Mouse (Mus musculus) small intestine, adult 2 months (tissue): ENCODE measurements around the gene H2afv. TPM values are rescaled to one million over a fixed set of nuclear protein-coding genes. Genes with fewer than 3 reads are reported as not detected.

ENCODE experiments used
- H3K27ac ChIP-seq: fragments of 200-500 bp; 2 replicates; pipeline ENCODE4 v1.5.1; 2012; ENCODE audit warnings: low read depth, low read length, control low read depth, inconsistent platforms; ENCODE audit not compliant: insufficient read depth
- H3K27me3 ChIP-seq: fragments of 200-500 bp; 2 replicates; pipeline ENCODE4 v1.6.1; 2012; ENCODE audit warnings: mild to moderate bottlenecking, moderate library complexity, low read length, inconsistent platforms; ENCODE audit not compliant: control insufficient read depth, insufficient read depth
- H3K36me3 ChIP-seq: fragments of 200-500 bp; 2 replicates; pipeline ENCODE4 v1.6.1; 2012; ENCODE audit warnings: mild to moderate bottlenecking, low read length, control low read depth, inconsistent platforms; ENCODE audit not compliant: control insufficient read depth, insufficient read depth
- H3K4me1 ChIP-seq: fragments of 200-500 bp; 2 replicates; pipeline ENCODE4 v1.6.1; 2012; ENCODE audit warnings: low read length, inconsistent platforms, mixed read lengths; ENCODE audit not compliant: control insufficient read depth, insufficient read depth, insufficient read length
- H3K4me3 ChIP-seq: fragments of 200-500 bp; 2 replicates; pipeline ENCODE4 v1.5.1; 2012; ENCODE audit warnings: low read depth, mild to moderate bottlenecking, control low read depth, inconsistent platforms, low read length, moderate library complexity
- CTCF ChIP-seq: fragments of 200-500 bp; IDR thresholded peaks from 2 replicates; pipeline ENCODE4 v1.5.1; 2012; ENCODE audit warnings: low read depth, mild to moderate bottlenecking, control low read depth, inconsistent platforms, low read length, moderate library complexity, mixed read lengths; ENCODE audit not compliant: insufficient replicate concordance, insufficient read length; ENCODE audit errors: extremely low read depth
- POLR2A ChIP-seq: fragments of 200-500 bp; IDR thresholded peaks from 2 replicates; pipeline ENCODE4 v1.6.1; 2012; ENCODE audit warnings: low read depth, mild to moderate bottlenecking, control low read depth, inconsistent platforms, low read length, moderate library complexity
- WGBS: fragments of 180-500 bp; shearing (Covaris S2); methylation state at CpG from one replicate; pipeline ENCODE4 v1.1.7; 2018; 5-methylcytosine and 5-hydroxymethylcytosine counted together
- polyA plus RNA-seq: library from polyadenylated mRNA; depleted of rRNA; stranded (reverse); fragments of >200 nt; gene quantifications from 2 replicates; pipeline ENCODE4 v1.2.3, GENCODE M21; 2012

H2afv gene
- polyA plus RNA-seq, 1 experiment = 141 TPM

DNA sequence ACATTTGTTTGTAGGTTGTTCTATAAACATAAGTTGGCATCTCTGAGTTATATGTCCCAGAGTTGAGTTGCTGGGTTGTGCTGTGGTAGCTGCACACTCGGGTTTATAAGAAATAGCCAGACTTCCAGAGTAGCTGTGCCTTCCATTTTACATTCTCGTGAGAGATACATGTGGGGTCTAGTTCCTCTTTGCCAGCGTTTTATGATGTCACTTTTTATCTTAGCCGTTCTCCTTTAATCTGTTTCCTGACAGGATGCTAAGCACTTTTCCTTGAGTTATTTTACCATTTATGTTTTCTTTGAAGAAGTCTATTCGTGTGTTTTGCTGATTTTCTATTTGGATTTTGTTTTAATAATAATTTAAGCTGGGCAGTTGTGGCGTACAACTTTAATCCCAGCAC is 51.4 kb downstream of the H2afv start:
- peaks cover 16% of the 10 kb centered on the region for H3K4me1 ChIP-seq
- no peak overlapping the region for H3K27ac ChIP-seq

DNA sequence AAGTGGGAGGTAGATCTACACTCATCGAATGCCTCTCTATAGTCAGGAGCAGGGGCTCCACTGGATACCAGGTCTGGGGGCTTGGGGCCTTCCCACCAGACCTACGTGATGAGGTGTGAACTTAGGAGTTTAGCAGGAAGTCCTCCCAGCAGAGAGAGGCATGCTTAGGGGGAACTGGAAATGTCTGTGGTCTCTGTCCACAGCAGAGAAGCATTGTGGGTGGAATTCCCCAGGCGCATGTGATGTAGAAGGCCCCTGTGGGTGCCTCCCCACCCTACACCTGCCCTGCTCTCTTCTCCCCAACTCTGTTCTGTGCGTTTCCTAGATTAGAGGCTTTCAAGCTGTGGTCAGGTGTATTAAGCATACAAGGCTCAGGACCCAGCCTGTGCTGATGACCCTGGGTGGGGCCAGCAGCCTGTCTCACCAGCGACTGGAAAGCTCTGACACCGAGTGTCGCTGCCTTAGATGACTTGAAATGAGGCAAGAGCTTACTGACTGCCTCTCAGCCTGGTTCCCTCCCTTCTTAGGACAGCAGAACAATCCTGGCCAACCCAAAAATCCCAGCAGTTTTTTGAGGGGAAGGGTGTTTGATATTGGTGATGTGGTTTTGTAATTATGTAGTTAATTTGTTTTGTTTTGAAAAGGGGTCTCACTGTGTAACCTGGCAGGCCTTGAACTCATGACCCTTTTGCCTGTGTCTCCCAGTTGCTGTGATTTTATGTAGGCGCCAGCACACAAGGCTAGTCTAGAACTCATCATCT is 52.5 kb downstream of the H2afv start:
- Histone ChIP-seq H3K36me3 (peaks cover 26% of the 10 kb centered on the region), H3K27me3 (no peaks in the 10 kb centered on the region), H3K27ac (peak overlapping the region; percentile 54), H3K4me3 (no peak overlapping the region), H3K4me1 (peaks cover 16% of the 10 kb centered on the region)
- TF ChIP-seq POLR2A (no peak), CTCF (no peak)
- WGBS = 62% methylated on average over 8 of the region's 8 CpGs

More for the DNA sequence above, 51.4 kb downstream of the H2afv start:
- peaks cover 38% of the 10 kb centered on the region for H3K36me3 ChIP-seq
- no peak overlapping the region for H3K4me3 ChIP-seq
- no peaks in the 10 kb centered on the region for H3K27me3 ChIP-seq
- TF ChIP-seq CTCF (no peak), POLR2A (no peak)
- WGBS = 66% methylated on average over 6 of the region's 6 CpGs

DNA sequence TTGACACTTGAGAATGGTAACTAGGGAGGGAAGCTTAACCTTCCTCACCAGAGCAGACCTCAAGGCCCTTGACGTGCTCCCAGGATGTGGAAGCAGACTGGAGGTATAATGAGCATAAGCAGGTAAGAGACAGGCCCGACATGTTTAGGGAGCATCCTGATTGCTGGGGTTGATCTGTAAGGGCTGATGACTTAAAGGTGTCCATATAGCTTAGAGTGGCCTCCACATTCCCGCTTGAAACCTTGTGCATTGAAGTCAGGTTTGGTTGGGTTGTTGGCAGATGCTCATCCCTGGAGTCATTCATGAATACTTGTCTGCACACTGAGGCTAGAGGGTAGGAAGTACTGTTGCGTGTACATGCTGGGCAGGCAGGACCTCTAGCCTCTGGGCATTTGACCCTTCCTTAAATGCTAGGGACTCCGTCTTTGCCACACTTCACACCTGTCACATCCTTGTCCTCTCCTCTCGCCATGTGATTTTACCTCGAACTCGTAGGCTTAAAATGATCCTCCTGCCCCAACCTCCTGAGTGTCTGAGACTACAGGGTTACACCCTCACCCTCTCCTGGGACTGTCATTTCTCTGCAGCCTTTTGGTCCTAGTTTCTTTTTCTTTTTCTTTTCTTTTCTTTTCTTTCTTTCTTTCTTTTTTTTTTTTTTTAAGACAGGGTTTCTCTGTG is 53.7 kb downstream of the H2afv start:
- TF ChIP-seq POLR2A = no peak
- no peak for TF ChIP-seq CTCF
- H3K4me1 ChIP-seq = peaks cover 16% of the 10 kb centered on the region
- peak overlapping the region; percentile 12; the same call in 1 of the 2 replicates for H3K4me3 ChIP-seq
- WGBS = 67% methylated on average over 8 of the region's 8 CpGs
- peaks cover 15% of the 10 kb centered on the region for H3K36me3 ChIP-seq
- H3K27ac ChIP-seq = no peak overlapping the region
- no peaks in the 10 kb centered on the region for H3K27me3 ChIP-seq

DNA sequence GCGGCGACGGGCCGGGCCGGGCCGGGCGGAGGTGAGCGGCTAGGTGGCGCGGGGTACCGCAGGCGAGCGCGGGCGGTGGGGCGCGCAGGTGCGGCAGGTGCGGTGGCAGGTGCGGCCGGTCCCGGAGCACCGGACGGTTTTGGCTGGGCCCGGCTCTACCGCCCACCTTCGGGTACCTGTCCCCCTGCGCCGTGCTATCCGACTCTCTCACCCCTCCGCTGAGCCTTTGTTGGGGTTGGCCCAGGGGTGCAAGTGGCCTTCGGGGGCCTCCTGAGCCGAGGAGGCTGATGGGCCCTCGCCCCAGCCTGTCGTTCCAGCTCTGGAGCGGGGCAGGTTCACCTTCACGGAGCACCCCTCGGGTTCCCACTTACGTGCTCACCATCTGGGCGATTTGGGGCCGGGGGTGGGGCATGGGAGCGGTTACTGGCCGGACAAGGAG is 54.7 kb downstream of the H2afv start:
- WGBS = 2% methylated on average over 43 of the region's 43 CpGs
- Histone ChIP-seq H3K27me3 (no peaks in the 10 kb centered on the region), H3K4me1 (peaks cover 16% of the 10 kb centered on the region), H3K27ac (peak overlapping the region; percentile 19), H3K36me3 (peaks cover 10% of the 10 kb centered on the region), H3K4me3 (peak overlapping the region; percentile 87)
- TF ChIP-seq CTCF = no peak
- no peak for TF ChIP-seq POLR2A

DNA sequence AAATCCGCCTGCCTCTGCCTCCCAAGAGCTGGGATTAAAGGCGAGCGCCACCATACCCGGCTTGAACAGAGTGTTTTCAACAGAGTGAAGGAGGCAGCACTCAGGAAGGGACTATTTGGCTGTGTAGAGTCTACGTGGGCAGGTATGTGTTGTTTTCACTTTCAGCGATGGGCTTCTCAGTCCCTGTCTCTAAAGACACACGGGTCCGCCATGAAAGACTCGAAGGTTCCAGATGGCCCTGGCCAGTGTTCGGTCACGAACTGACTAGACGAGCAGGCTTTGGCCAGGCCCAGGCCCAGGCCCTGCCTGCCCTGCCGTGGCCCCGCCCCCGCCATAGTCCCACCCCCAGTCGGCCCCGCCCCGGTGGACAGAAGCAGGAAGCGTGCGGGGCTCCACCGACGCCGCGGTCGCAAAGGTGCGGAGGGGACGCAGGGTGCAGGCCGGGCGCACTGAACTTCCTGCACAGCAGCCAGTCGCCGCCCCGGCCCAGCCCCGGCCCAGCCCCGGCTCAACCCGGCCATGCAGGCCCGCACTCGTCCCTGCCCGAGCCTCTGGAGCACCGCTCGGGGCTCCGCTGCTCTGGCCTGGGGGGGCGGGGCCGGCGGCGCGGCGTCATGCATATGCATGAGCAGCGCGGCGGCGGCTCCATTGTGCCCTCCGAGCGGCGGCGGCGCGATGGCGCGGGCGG is 55.4 kb downstream of the H2afv start, which contains the start of gene Zmiz2:
Zmiz2 (plus strand) TSS at position 349 of the 688 bp plus-strand sequence.
- peak within 1 kb of the TSS; percentile 92 for H3K27ac ChIP-seq
- 4% methylated on average over 60 of the region's 60 CpGs for WGBS
- peak within 1 kb of the TSS; percentile 87 for H3K4me3 ChIP-seq
- peaks cover 7% of the 10 kb centered on the region for H3K36me3 ChIP-seq
- H3K27me3 ChIP-seq = no peaks in the 10 kb centered on the region
- TF ChIP-seq CTCF = no peak
- peak; percentile 57 for TF ChIP-seq POLR2A
- H3K4me1 ChIP-seq = peaks cover 16% of the 10 kb centered on the region

DNA sequence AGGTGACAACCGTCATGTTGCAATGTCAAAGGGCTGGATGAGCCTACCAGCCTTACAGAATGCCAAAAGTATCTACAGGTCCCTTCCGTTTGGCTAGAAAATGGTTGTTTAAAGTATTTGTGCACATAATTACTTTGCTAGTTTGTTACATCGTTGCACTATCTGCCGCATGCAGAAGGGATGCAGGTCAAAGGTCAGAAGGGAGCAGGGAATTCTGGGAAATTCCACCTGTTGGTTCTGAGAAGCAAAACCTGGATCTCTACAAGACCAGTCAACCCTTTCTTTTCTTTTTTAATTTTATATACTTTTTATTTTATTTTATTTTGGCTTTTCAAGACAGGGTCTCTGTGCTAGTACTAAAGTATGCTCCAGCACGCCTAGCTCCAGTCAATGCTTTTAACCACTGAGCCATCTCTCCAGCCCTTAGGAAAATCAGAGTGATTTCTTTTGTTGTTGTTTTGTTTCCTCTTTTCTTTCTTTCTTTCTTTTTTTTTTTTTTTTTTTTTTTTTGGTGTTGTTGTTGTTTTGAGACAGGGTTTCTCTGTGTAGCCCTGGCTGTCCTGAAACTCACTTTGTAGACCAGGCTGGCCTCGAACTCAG is 56.0 kb downstream of the H2afv start:
- peaks cover 6% of the 10 kb centered on the region for H3K36me3 ChIP-seq
- 80% methylated on average over 6 of the region's 6 CpGs for WGBS
- H3K27me3 ChIP-seq = no peaks in the 10 kb centered on the region
- no peak for TF ChIP-seq POLR2A
- peaks cover 16% of the 10 kb centered on the region for H3K4me1 ChIP-seq
- 0 out of 2 replicates have a peak overlapping the region, but pooled peaks have one; percentile 87 for H3K4me3 ChIP-seq
- peak overlapping the region; percentile 82 for H3K27ac ChIP-seq
